Mouse (Mus musculus) left cerebral cortex, adult 8-10 months (tissue): ENCODE measurements around the gene Prkca. TPM values are rescaled to one million over a fixed set of nuclear protein-coding genes. Genes with fewer than 3 reads are reported as not detected.
A peak's percentile ranks its signal among the peaks of the same experiment; 100 is the strongest.

Experiments
- DNase-seq, 2 experiments: peaks; one replicate each; pipeline ENCODE4 v3.0.0; 2022; ENCODE audit warnings: low spot score in 2 of 2
- total RNA-seq, 4 experiments: library from RNA; stranded (reverse); gene quantifications; 2 replicates each; pipeline ENCODE4 v1.2.4; 2022

Prkca gene
- total RNA-seq, 4 experiments from 2014 or later = 132 to 162 (median 144) TPM

GRCm38 (mm10) chr11:108023188-108023587 lies 320.5 kb downstream of the Prkca start:
- peak; percentile 54 to 71 for DNase-seq

GRCm38 (mm10) chr11:108020889-108021288 lies 322.8 kb downstream of the Prkca start:
- DNase-seq = peak in 1 of 2 experiments; percentile 59

- no peak for DNase-seq
Measured at GRCm38 (mm10) chr11:108015284-108015683, 328.4 kb downstream of the Prkca start.

DNA sequence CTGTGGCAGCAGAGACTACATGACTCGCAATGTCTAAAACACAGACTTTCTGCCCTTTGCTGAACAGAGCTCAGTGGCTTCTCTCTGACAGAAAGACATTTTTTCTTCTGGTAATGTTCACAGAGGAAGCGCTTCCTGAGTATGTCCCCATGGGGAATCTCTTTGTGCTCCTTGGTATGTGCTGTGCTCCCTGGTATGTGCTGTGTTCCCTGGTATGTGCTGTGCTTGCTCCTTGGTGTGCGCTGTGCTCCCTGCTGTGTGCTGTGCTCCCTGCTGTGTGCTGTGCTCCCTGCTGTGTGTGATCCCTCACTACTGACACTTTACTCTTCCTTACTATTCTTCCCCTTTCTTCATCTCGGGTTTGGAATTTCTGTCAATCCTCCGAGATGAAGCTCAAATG lies 330.3 kb downstream of the Prkca start:
- no peak for DNase-seq

DNA sequence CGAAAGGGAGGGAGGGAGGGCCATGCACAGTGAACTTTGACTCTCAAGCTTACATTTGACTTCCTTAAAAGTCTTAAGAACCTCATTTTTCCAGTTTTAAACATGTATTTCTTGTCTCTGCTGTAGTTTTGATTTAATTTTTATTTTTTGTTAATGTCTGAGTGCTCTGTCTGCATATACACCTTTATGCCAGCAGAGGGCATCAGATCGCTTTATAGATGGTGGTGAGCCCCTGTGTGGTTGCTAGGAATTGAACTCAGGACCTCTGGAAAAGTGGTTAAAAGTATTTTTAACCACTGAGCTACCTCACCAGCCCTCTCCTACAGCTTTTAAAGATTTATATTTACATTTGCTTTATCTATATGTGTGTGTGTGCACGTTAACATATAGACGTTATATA lies 333.3 kb downstream of the Prkca start:
- DNase-seq = no peak

DNA sequence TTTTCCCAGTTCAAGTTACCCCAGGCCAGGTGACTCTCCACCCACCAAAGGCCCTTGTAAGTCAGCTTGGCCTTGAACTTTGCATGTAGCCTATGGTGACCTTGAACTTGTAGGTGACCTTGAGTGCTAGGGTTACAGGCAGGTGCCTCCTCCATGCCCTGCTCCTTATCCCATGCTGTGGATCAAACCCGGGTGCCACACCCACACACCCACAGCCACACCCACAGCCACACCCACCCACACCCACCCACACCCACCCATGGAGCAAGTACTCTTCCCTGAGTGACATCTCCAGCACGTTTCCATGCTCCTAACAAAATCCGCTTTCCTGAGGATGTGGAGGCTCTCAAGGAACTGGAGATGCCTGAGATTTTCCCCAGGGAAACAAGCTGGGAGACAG lies 344.8 kb downstream of the Prkca start:
- DNase-seq = no peak

- DNase-seq = peak in 1 of 2 experiments; percentile 55
Measured at GRCm38 (mm10) chr11:107996896-107997670, 346.6 kb downstream of the Prkca start.

GRCm38 (mm10) chr11:107994487-107994886 lies 349.2 kb downstream of the Prkca start:
- DNase-seq = peak in 1 of 2 experiments; percentile 24

GRCm38 (mm10) chr11:107993792-107994191 lies 349.9 kb downstream of the Prkca start:
- DNase-seq = no peak

DNA sequence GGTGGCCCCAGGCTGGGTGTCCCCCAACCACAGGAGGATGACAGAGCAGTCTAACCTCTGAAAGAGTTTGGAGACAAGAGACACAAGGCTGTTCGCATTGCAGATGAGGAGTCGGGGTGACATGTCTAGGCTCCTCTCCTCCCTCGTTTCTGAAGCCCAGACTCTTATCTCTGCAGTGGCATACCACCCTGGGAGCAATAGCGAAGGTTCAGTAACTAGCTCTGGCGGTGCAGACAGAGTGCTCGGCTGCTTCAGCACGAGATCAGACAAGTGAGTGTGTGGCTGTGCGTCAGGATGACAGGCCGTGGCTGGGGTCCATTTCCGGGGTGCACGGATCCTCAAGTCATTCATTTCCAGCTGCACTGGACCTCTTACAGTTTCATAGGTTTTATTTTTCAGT lies 351.2 kb downstream of the Prkca start:
- no peak for DNase-seq

DNA sequence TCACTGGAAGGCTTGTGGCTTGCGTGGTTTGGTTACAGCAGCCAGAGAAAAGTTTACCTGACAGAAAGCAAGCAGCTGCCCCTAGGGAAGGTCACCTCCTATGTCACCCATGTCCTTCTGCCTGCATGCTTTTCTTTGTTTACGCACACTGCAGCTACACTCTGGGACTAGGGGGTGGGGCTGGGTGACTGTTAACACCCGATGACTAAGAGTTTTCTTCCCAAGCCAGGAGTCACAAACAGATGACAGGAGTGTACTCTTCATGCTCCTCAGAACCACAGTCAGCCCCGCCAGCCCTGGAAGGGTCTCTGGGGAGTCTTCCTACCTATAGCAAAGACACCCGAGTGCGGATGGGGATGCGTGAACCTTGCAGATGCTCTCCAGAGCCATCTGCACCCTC lies 351.7 kb downstream of the Prkca start:
- no peak for DNase-seq

DNA sequence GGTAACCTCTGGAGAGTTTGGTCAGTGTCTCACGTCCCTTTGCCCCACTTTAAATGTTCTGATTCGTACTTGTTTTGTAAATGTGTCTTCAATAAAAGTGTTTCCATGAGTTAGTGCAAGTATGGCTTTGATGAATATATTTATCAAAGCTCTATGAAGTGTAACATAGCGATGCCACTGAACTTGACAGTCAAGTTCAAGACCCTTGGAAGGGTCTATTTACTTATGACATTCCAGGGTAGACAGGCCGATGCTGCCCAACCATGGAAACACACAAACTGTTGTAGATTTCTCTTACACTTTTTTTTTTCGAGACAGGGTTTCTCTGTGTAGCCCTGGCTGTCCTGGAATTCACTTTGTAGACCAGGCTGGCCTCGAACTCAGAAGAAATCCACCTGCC lies 354.5 kb downstream of the Prkca start:
- DNase-seq = no peak

GRCm38 (mm10) chr11:107985941-107986340 lies 357.8 kb downstream of the Prkca start:
- DNase-seq = no peak

DNA sequence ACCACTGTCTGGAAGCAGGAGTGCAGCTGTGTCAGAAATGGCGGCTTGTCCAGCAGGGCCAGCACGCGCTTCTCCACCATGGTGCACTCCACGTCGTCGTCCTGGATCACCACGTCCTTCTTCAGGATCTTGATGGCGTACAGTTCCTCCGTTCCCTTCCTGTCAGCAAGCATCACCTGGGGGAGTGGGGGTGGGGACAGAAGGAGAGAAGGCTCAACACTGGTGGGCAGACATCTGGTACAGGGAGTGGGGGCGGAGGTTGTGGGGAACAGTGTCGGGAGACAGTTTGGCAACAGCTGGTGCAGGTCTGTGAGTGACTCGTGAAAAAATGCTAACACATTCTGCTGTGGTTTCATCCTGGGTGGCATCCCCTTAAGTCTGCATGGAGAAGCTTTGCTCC lies 359.8 kb downstream of the Prkca start:
- no peak for DNase-seq

DNA sequence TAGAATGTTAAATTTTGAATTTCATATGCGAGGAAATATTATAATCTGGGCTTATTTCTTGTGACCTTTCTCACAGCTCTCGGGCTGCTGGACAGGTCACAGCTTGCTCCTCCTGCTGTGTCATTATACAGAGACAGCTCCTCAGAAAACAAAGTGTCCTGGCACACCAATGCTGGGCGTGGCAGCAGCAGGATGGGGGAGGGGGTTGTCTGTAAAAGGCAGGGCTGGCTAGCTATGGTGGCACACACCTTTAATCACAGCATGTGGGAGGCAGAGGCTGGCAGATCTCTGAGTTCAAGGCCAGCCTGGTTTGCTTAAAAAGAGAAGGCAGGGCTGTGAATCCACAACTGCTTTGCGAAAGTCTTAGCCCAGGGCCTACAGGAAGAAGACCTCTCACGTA lies 360.5 kb downstream of the Prkca start:
- no peak for DNase-seq

DNA sequence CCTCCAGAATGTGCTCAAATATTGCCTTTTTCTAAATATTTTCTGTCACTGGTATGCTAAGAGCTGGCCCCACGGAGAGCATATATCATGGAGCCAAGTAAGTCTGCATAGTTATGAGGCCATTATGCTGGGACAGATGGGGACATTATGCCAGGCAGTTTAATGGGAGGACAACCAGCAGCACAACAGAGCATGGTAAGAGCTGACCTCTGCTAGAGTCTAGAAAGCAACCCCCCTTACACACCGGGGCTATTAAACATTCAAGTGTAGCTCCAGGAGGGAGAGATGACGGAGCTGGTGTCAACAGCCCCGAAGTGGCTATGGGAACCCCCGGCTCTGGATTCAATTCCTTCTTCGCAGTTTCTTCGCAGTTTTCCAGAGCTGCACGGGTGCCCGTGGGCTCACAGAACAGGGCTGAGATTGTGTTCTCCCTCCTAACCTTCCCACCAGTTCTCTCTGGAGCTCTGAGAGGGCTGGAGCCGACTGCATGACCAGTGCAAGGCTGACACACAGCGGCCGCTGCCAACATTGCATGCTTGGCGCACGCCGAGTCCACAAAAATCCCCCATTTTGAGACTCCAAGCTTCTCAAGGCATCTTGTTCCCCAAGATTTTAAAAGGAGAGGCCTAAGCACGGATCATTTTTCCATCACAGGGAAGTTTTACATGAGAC lies 361.4 kb downstream of the Prkca start:
- DNase-seq = peak in 1 of 2 experiments; percentile 66

DNA sequence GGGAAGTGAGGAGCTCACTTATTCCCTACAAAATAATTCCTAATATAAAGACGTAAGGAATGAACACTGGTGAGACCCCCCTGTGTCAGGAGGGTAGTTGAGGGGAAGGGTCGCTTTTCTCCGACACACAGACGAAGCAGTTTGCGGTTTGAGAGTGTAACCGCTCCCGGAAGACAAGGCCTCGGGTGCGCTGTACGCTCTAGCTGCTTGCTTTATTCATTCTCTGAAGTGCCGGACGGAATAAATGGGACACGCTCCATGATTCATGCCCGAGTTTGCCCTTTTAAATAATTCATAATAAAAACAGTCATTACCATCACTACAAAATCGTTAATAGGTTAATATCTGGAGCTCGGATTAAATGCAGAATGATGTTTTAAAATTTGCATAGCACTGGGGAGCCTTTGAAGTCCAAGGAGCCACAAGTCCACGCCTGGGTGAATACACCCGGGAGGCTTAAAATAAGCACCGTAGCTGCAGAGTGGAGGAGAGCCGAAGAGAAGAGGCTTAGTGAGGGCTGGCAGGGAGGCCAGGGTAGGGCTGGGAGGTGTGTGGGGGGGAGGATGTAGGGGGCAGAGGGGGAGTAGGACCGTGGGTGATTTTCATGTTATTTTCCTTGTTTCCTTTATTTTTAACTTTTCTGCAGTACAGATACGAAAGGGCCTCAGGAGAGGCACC lies 364.1 kb downstream of the Prkca start:
- no peak for DNase-seq

- DNase-seq = no peak
Measured at GRCm38 (mm10) chr11:107969943-107970342, 373.8 kb downstream of the Prkca start.

DNA sequence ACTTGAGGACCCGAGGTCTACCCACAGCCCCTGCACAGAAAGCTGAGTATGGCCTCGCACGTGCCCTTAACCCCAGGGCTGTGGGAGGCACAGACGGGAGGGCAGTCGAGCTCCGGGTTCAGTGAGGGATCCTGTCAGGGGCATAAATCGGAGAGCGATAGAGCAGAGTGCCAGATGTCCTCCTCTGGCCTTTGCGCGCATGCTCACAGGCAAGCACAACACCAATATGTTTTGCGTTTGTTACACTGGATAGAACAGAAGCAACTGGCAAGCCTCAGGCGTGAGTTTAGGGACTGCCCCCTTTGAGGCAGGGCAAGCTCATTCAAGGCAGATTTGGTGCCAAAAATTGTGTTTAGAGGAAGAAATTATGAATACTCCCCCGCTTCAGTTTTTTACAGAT lies 375.6 kb downstream of the Prkca start:
- no peak for DNase-seq

- DNase-seq = no peak
Measured at GRCm38 (mm10) chr11:107966229-107966628, 377.5 kb downstream of the Prkca start.

- DNase-seq = peak; percentile 27 to 70
Measured at GRCm38 (mm10) chr11:107965449-107965848, 378.3 kb downstream of the Prkca start.
